Mouse (Mus musculus): ENCODE data around the gene Ptprd.

DNA sequence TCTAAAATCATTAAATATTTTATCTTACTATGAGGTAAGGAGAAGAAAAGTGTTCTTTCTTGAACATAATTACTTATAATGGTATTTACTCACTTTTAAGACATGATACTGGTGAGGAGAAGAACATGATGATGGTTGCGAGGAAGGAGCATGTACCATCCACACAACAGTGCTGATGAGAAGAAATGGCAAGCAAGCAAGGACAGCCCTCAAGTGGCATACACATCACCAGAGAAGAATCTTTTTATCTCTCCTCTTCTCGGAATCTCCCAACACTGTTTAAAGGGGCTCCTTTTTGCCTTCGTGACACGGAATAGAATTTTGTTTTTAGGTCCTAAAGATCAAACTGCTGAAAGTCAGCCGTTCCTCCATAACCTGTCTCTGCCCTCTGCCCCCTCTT, 1973.2 kb downstream of the Ptprd start:
- TF ChIP-seq CTCF (IDR thresholded peaks at IDR 0.05): no peak
- TF ChIP-seq EP300 (IDR thresholded peaks at IDR 0.05): no peak

Data from lung, postnatal 0 days (tissue).